Mouse (Mus musculus) spleen, postnatal 4 days (tissue): Measurements from ENCODE around the gene Stxbp3.
"Not testable (repeated sequence)": the region's sequence is repeated elsewhere in the genome, so short reads cannot be mapped to it uniquely, and the experiment has no call there.

Experiments used
- DNase-seq, 2 experiments: peaks; one replicate each; pipeline ENCODE4 v3.0.0; 2022; ENCODE audit warnings: low spot score in 2 of 2

The Stxbp3 gene

GRCm38 (mm10) chr3:108840000-108840715 lies at the start of gene Stxbp3:
TSS of gene Stxbp3 (minus strand) at chr3:108840526.
- DNase-seq: peak; percentile 99 to 100

- DNase-seq: no peak
These were observed 49.6 kb upstream of the Stxbp3 start, which contains the start of gene Fndc7 for GRCm38 (mm10) chr3:108889908-108890307. TSS of gene Fndc7 (minus strand) at chr3:108890008.

- DNase-seq: no peak
These were observed 47.3 kb upstream of the Stxbp3 start for GRCm38 (mm10) chr3:108887618-108887975.

GRCm38 (mm10) chr3:108886934-108887617 lies 46.8 kb upstream of the Stxbp3 start:
- DNase-seq: no peak

- no peak for DNase-seq
These were observed 45.6 kb upstream of the Stxbp3 start for GRCm38 (mm10) chr3:108885686-108886530.

GRCm38 (mm10) chr3:108884706-108885289 lies 44.5 kb upstream of the Stxbp3 start:
- DNase-seq: no peak

GRCm38 (mm10) chr3:108883067-108883466 lies 42.7 kb upstream of the Stxbp3 start:
- no peak for DNase-seq

- not testable (repeated sequence) for DNase-seq
These were observed 41.5 kb upstream of the Stxbp3 start for GRCm38 (mm10) chr3:108881873-108882272.

GRCm38 (mm10) chr3:108880544-108881507 lies 40.5 kb upstream of the Stxbp3 start:
- no peak for DNase-seq

GRCm38 (mm10) chr3:108879836-108880435 lies 39.6 kb upstream of the Stxbp3 start:
- DNase-seq: no peak

GRCm38 (mm10) chr3:108879129-108879528 lies 38.8 kb upstream of the Stxbp3 start:
- no peak for DNase-seq

- no peak for DNase-seq
These were observed 30.3 kb upstream of the Stxbp3 start for GRCm38 (mm10) chr3:108870631-108871030.

GRCm38 (mm10) chr3:108867449-108867848 lies 27.1 kb upstream of the Stxbp3 start:
- DNase-seq: no peak

GRCm38 (mm10) chr3:108865676-108866075 lies 25.4 kb upstream of the Stxbp3 start:
- DNase-seq: no peak

GRCm38 (mm10) chr3:108865129-108865528 lies 24.8 kb upstream of the Stxbp3 start:
- no peak for DNase-seq

- DNase-seq: no peak
These were observed 22.8 kb upstream of the Stxbp3 start for GRCm38 (mm10) chr3:108863091-108863490.

GRCm38 (mm10) chr3:108862282-108862681 lies 22.0 kb upstream of the Stxbp3 start:
- DNase-seq: not testable (repeated sequence)

- DNase-seq: no peak
These were observed 20.5 kb upstream of the Stxbp3 start for GRCm38 (mm10) chr3:108860786-108861185.

- no peak for DNase-seq
These were observed 18.0 kb upstream of the Stxbp3 start for GRCm38 (mm10) chr3:108858231-108858770.

- no peak for DNase-seq
These were observed 17.4 kb upstream of the Stxbp3 start for GRCm38 (mm10) chr3:108857714-108858113.
